Mouse (Mus musculus) spleen, adult 2 months (tissue): ENCODE measurements around the gene Slc17a1.

Experiments
- CTCF ChIP-seq: fragments of 200-500 bp; IDR thresholded peaks from 2 replicates; pipeline ENCODE4 v1.5.1; 2011; ENCODE audit warnings: mild to moderate bottlenecking, inconsistent platforms; ENCODE audit not compliant: insufficient read depth, insufficient read length, insufficient replicate concordance; ENCODE audit errors: extremely low read depth
- POLR2A ChIP-seq: fragments of 200-500 bp; IDR thresholded peaks from 2 replicates; pipeline ENCODE4 v1.6.1; 2011; ENCODE audit warnings: low read depth, low read length, inconsistent platforms

- TF ChIP-seq POLR2A (no peak), CTCF (no peak)
Observed at GRCm38 (mm10) chr13:23836630-23837029, 30.9 kb upstream of the Slc17a1 start.
